Mouse (Mus musculus) cerebellum, postnatal 36 days (tissue): ENCODE results near the gene N6amt1.
A peak's percentile ranks its signal among the peaks of the same experiment; 100 is the strongest.

Experiments used
- DNase-seq, 2 experiments: peaks; one replicate each; pipeline ENCODE4 v3.0.0; 2021 to 2022; ENCODE audit warnings: mixed read lengths in 2 of 2

Gene N6amt1

DNA sequence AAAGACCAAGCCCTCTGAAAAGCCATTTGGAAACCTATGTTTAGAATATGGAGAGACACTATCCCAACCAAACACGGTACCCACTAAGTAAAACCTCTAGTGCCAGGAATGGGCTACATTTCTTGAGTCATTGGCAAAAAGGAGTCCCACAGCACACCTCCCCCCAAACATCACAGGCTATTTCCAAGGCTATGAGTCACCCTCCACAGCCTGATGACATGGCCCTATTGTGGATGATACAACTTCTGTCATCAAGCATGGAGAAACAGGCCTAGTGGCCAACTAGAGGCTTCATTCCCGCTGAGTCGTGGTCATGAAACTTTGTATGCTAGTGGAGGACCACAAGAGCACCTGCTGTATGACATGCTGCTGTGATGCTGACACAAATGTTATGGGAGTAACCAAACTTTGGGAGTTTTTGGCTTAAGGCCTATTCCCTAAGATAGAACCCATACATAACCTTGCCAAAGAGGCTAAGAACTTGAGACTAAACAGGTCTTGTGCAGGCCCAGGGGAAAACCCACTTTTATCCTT lies 33.5 kb downstream of the N6amt1 start:
- DNase-seq, result no peak

DNA sequence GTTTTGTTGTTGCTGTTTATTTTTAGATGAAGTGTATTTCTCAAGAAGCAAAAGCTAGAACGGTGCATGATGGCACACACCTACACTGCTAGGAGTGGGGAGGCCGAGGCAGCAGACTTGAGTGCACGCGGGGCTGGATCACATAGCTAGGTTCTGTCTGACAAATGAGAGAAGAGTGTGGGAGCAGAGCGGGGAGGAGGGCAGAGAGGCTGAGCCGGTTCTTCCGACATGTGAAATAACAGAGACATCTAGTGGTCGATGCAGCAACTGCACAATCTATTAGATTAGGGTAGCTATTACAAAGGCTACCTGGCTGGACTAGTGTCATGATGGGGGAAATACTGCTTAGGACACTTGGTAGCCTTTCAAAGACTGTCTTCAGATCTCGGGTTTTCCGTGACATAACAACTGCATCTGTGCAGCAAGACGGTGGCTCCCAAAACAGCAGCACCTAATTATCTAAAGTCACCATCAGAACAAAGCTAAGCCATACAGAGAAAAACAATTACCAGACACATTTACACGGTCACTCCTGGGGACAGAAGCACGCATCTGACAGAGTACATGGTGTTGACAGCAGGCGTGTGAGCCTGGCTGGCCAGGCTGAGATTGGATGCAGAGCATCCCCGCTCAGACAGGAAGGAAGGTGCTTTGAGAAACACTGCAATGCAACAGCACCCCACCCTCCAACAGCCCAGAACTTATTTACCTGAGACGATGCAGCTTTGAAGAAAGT lies 40.0 kb downstream of the N6amt1 start:
- DNase-seq, result peak; percentile 48 to 74

DNA sequence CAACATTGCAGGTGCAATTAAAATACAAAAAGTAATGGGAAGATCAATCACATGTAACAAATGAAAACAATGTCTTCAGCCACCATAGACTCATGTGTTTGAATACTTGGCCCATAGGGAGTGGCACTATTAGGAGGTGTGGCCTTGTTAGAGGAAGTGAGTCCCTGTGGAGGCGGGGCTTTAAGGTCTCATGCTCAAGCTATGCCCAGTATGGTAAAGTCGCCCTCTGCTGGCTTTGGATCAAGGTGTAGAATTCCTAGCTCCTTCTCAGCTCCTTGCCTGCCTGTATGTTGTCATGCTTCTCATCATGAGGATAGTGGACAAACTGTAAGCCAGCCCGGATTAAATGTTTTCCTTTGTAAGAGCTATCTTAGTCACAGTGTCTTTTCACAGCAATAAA lies 51.0 kb downstream of the N6amt1 start:
- DNase-seq, result no peak
